Mouse (Mus musculus) megakaryocyte, embryonic 14.5 days (primary cell): ENCODE data around the gene Phf7. TPM values are rescaled to one million over a fixed set of nuclear protein-coding genes. Genes with fewer than 3 reads are reported as not detected.
A peak's percentile ranks its signal among the peaks of the same experiment; 100 is the strongest.

Experiments used
- H3K27me3 ChIP-seq: replicated peaks from 2 replicates; pipeline ENCODE3; 2012; ENCODE audit warnings: inconsistent platforms
- H3K36me3 ChIP-seq: replicated peaks from 2 replicates; pipeline ENCODE3; 2012; ENCODE audit warnings: low read length, inconsistent platforms, mixed read lengths
- H3K4me1 ChIP-seq: 2 replicates; pipeline ENCODE4 v1.6.1; 2012; ENCODE audit warnings: inconsistent platforms
- H3K4me3 ChIP-seq: replicated peaks from 2 replicates; pipeline ENCODE3; 2012; ENCODE audit warnings: moderate library complexity, mild to moderate bottlenecking, inconsistent platforms
- H3K9me3 ChIP-seq: 2 replicates; pipeline ENCODE4 v1.6.1; 2012; ENCODE audit warnings: inconsistent platforms
- FLI1 ChIP-seq: IDR thresholded peaks from 2 replicates; pipeline ENCODE4 v1.6.1; 2012; ENCODE audit warnings: low read length, inconsistent platforms, mixed read lengths
- GATA1 ChIP-seq: IDR thresholded peaks from 3 replicates; pipeline ENCODE4 v1.6.1; 2012; ENCODE audit warnings: mixed read lengths, low read length, inconsistent platforms, borderline replicate concordance
- polyA plus RNA-seq: library from polyadenylated mRNA; stranded (reverse); fragments of >175 nt; gene quantifications from 2 replicates; pipeline ENCODE4 v1.2.3, GENCODE M21; 2012; ENCODE audit warnings: low replicate concordance; ENCODE audit not compliant: insufficient read depth

Phf7 gene
- polyA plus RNA-seq, 1 experiment, result 1.7 TPM

- peaks cover 15% of the 10 kb centered on the region for H3K36me3 ChIP-seq
- H3K4me3 ChIP-seq, result no peak overlapping the region
- H3K9me3 ChIP-seq, result no peaks in the 10 kb centered on the region
- no peak for TF ChIP-seq GATA1
- TF ChIP-seq FLI1, result no peak
- peaks cover 46% of the 10 kb centered on the region for H3K27me3 ChIP-seq
- H3K4me1 ChIP-seq, result peaks cover 47% of the 10 kb centered on the region
Measured at GRCm38 (mm10) chr14:31233070-31233995, 17.8 kb downstream of the Phf7 start.

GRCm38 (mm10) chr14:31232404-31233069 lies 18.6 kb downstream of the Phf7 start:
- no peak overlapping the region for H3K4me3 ChIP-seq
- H3K27me3 ChIP-seq, result peaks cover 50% of the 10 kb centered on the region
- H3K9me3 ChIP-seq, result no peaks in the 10 kb centered on the region
- peaks cover 7% of the 10 kb centered on the region for H3K36me3 ChIP-seq
- TF ChIP-seq GATA1 (no peak), FLI1 (no peak)
- peaks cover 55% of the 10 kb centered on the region for H3K4me1 ChIP-seq

- no peak for TF ChIP-seq FLI1
- no peak for TF ChIP-seq GATA1
- Histone ChIP-seq H3K27me3 (peaks cover 69% of the 10 kb centered on the region), H3K4me3 (no peak overlapping the region), H3K36me3 (no peaks in the 10 kb centered on the region), H3K4me1 (peaks cover 65% of the 10 kb centered on the region), H3K9me3 (no peaks in the 10 kb centered on the region)
Measured at GRCm38 (mm10) chr14:31230442-31230841, 20.7 kb downstream of the Phf7 start.

GRCm38 (mm10) chr14:31228234-31228633 lies 22.9 kb downstream of the Phf7 start:
- TF ChIP-seq FLI1, result no peak
- TF ChIP-seq GATA1, result no peak
- peaks cover 71% of the 10 kb centered on the region for H3K27me3 ChIP-seq
- H3K36me3 ChIP-seq, result no peaks in the 10 kb centered on the region
- peaks cover 50% of the 10 kb centered on the region for H3K4me1 ChIP-seq
- no peaks in the 10 kb centered on the region for H3K9me3 ChIP-seq
- H3K4me3 ChIP-seq, result peak overlapping the region; percentile 65

- Histone ChIP-seq H3K27me3 (peaks cover 71% of the 10 kb centered on the region), H3K4me3 (no peak overlapping the region), H3K9me3 (no peaks in the 10 kb centered on the region), H3K36me3 (no peaks in the 10 kb centered on the region), H3K4me1 (peaks cover 49% of the 10 kb centered on the region)
- TF ChIP-seq FLI1 (no peak), GATA1 (no peak)
Measured at GRCm38 (mm10) chr14:31226978-31227377, 24.1 kb downstream of the Phf7 start.

GRCm38 (mm10) chr14:31217666-31218065 lies 33.5 kb downstream of the Phf7 start, which contains the start of gene Sema3g:
Gene Sema3g (plus strand): TSS chr14:31217860.
- Histone ChIP-seq H3K27me3 (peaks cover 56% of the 10 kb centered on the region), H3K36me3 (no peaks in the 10 kb centered on the region), H3K4me3 (peak within 1 kb of the TSS; percentile 77), H3K9me3 (no peaks in the 10 kb centered on the region), H3K4me1 (peaks cover 50% of the 10 kb centered on the region)
- TF ChIP-seq FLI1 (no peak), GATA1 (no peak)

GRCm38 (mm10) chr14:31216846-31217245 lies 34.3 kb downstream of the Phf7 start, which contains the start of gene Nisch:
Gene Nisch (minus strand): TSS chr14:31216946.
- Histone ChIP-seq H3K36me3 (no peaks in the 10 kb centered on the region), H3K27me3 (peaks cover 57% of the 10 kb centered on the region), H3K4me1 (peaks cover 50% of the 10 kb centered on the region), H3K4me3 (peak within 1 kb of the TSS; percentile 77), H3K9me3 (no peaks in the 10 kb centered on the region)
- TF ChIP-seq GATA1 (no peak), FLI1 (no peak)

- H3K27me3 ChIP-seq, result peaks cover 52% of the 10 kb centered on the region
Measured at GRCm38 (mm10) chr14:31215157-31216002, 35.7 kb downstream of the Phf7 start.

GRCm38 (mm10) chr14:31214684-31215083 lies 36.4 kb downstream of the Phf7 start:
- peaks cover 50% of the 10 kb centered on the region for H3K4me1 ChIP-seq
- TF ChIP-seq GATA1, result no peak
- TF ChIP-seq FLI1, result no peak
- peak overlapping the region; percentile 65 for H3K4me3 ChIP-seq
- peaks cover 5% of the 10 kb centered on the region for H3K36me3 ChIP-seq
- no peaks in the 10 kb centered on the region for H3K9me3 ChIP-seq
- peaks cover 56% of the 10 kb centered on the region for H3K27me3 ChIP-seq

More at GRCm38 (mm10) chr14:31215157-31216002, 35.7 kb downstream of the Phf7 start:
- H3K4me3 ChIP-seq, result peak overlapping the region; percentile 24
- peaks cover 5% of the 10 kb centered on the region for H3K36me3 ChIP-seq
- peaks cover 50% of the 10 kb centered on the region for H3K4me1 ChIP-seq
- TF ChIP-seq GATA1 (no peak), FLI1 (no peak)
- H3K9me3 ChIP-seq, result no peaks in the 10 kb centered on the region
